Mouse (Mus musculus) CD4-positive, CD25-positive, alpha-beta regulatory T cell, adult 2 months (primary cell): ENCODE measurements around the gene Tbc1d24.

Experiments
- DNase-seq: peaks from one replicate; pipeline ENCODE4 v3.0.0-alpha.2; 2012; ENCODE audit warnings: low read depth, low spot score

Tbc1d24 gene

GRCm38 (mm10) chr17:24190934-24191333 is 14.4 kb downstream of the Tbc1d24 start:
- no peak for DNase-seq

DNA sequence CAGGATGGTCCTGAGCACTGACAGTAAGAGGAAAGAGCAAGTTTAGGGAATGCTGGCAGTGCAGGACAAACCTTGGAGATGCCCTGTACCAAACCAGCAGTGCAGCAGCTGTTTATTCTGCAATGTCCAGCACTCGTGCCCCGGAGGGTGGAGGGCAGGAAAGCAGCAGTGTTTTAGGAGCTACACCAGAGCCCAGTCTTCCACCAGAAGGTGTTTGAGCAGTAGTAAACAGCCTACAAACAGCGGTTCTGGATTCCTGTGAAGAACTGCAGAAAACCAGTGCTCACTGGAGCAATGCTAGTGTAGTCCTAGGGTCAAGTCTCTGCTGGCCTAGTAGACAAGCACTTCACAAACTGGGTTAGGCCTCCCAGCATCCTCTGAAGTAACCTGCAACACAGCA is 31.1 kb downstream of the Tbc1d24 start:
- DNase-seq = no peak

DNA sequence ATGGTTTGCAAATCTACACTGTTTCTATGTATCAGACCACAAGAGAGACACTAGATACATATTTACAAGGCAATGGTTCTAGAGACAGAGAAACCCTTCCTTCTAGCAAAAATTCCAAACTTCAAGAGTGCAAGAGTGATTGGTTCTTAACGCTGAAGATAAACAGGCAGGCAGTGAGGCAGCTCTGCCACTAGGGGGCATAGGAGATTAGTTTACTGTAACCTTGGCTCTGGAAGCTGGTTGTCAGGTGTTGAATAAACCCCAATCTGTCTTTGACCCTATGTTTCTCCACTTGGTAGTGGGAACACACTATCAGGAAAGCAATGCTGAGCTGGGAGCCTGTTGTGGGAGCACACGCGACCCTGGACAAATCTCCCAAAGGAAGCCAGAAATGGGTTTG is 31.9 kb downstream of the Tbc1d24 start:
- DNase-seq = peak; percentile 85

GRCm38 (mm10) chr17:24171738-24172137 is 33.6 kb downstream of the Tbc1d24 start:
- no peak for DNase-seq

DNA sequence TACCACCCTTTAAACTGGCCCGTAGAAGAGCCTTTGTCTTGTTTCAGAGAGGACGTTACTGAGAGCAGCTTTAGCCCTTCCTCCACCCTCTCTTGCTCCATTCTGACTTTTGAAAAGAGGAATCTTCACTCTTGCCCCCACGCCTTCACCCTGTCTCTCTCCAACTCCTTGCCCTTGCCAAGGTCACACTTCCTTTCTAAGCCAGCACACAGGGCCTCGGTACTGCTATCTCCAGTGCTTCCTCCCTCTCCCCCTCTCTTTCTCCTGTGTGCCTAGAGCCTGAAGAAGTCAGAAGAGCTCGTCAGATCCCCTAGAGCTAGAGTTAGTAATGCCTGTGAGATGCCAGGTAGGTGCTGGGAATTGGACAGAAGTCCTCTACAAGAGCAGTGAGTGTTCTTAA is 34.6 kb downstream of the Tbc1d24 start:
- DNase-seq = no peak

- DNase-seq = no peak
These were observed 35.2 kb downstream of the Tbc1d24 start for GRCm38 (mm10) chr17:24170125-24170524.

GRCm38 (mm10) chr17:24169317-24170065 is 35.9 kb downstream of the Tbc1d24 start, which contains the start of gene Atp6v0c:
Gene Atp6v0c, minus strand, starts transcription at chr17:24169702.
- DNase-seq = peak; percentile 97

DNA sequence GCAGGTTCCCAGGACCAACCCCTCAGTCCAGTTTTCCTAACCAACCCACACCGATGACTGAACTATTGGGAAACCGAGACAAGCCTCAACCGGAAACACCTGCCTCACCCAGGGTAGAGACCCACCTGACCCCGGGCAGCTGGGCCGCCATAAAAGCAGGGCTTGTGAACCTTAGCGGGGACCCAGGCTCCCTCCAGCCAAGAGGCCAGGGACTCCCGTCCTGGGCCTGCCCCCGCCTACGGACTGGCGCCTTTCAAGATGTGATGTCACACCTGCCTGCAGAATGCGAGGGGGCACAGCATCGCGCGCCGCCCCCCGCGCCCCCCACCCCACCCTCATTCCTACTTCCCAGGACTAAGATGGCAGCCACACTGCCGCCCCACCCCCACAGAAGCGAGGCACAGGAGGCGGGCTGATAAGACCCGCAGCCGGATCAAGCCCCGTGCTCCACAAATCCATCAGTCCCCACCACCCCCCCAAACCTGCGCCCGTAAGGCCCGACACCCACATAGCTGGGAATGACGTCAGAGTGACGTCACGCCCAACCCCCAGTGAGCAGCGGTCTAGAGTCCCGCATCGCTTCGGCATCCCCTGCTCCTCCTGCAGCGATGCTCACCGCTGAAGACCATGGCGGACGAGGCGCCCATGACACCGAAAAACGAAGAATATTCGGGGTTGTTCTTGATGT is 36.6 kb downstream of the Tbc1d24 start:
- peak; percentile 94 for DNase-seq

DNA sequence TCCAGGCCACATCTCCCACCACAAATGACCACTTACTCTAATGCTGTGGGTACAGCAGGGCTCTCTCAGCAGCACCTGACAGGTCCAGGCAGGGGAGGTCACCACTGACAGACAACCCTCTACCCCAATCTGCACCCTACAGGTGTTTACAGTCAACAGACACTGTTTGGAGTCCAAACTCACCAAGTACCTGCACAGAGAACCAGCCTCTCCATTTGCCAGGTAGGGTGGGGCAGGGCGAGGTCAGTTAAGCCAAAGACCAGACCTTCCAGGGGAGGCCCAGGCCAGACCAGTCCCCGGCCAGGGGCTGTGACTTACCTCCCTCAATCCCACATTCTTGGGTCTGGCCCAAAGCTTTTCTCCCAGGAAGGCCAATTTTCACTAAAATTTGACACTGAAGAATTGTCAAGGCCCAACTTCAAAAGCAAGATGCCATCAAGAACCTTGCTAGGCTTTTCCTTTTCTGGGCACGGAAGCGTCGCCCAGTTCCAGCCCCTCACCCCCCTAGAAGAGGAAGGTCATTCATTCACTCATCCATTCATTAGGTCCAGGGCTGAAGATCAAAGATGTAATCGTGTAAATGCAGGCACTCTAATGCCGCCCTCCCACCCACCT is 37.4 kb downstream of the Tbc1d24 start:
- DNase-seq = no peak

DNA sequence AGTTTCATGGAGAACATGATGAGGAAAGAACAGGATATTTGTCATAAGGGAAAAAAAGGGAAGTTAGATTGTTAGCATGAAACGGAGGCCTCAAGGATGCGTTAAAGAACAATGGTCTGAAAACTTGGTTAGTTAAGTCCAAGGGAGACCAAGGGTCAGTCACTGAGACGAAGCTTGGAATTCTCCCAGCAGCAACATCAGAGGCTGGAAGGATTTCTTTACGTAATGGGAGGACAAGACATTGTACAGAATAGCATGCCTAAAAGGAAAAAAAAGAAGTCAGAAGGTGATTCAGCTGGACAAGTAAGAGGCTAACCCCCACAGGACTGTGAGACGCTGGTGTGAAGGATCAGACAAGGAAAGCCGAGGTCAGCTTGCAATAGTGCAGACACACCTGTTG is 38.2 kb downstream of the Tbc1d24 start:
- DNase-seq = no peak

- no peak for DNase-seq
These were observed 40.6 kb downstream of the Tbc1d24 start for GRCm38 (mm10) chr17:24164566-24165259.

DNA sequence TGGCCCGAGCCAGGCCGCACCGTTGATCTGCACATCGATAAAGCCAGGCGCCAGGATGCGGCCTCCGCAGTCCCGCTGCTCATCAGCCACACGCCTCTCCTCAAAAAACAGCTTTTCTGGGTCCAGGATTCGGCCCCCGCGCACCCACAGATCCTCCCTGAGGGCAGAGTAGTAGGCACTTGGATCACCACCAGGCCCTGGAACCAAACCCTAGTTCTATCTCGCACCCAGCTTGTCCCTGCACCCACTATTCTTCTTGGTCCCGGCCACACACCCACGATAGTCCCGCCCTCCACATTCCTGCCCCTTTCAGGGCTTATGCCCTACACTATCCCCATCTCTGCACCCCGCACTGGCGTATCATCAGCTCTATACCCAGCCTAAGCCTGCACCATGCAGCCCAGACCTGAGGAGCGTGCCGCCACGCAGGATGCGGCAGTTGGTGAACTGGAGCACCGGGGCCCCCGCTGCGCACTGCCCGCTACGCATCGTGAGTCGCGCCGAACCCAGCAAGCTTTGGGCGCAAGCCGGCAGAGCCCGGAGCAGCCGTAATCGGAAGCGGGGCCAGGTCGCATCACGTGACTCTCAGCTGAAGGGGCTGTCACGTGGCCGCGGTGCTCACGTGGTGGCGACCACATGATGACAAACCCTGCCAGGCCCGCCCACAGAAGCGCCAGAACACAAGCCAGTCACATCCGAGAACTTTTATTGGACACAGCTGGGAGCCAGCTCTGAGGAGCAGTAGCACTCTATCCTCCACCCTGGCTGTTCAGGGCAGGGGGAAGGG is 42.0 kb downstream of the Tbc1d24 start, which contains the start of gene Amdhd2:
Amdhd2 (minus strand) TSS at position 591 of the 787 bp plus-strand sequence.
- peak; percentile 98 for DNase-seq

DNA sequence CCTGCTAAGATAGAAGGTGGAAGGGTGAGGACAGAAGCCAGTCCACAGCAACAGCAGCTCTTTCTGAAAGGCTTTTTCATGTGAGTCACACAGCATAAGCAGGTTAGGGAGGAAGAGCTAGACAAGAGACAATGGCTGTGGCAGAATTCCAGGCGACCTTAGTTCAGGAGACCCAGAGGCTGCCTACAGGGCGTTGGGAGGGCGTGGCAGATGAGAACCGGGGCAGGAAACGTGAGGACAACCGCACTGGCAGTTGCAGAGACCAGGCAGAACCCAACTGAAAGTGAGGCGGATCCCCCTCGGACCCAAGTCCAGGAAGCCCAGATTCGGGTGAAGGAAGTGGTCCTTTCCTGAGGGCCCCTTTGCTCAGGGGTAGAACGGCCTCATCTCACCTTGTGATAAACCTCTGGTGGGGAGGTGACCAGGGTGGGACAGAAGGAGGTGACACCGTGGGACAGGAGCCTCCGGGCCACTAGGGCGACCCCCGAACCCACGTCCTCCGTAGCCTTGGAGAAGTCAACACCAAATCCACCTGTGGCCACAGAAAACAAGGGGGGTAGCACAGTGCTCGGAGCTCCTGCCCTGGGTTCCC is 42.7 kb downstream of the Tbc1d24 start:
- DNase-seq = peak; percentile 40

DNA sequence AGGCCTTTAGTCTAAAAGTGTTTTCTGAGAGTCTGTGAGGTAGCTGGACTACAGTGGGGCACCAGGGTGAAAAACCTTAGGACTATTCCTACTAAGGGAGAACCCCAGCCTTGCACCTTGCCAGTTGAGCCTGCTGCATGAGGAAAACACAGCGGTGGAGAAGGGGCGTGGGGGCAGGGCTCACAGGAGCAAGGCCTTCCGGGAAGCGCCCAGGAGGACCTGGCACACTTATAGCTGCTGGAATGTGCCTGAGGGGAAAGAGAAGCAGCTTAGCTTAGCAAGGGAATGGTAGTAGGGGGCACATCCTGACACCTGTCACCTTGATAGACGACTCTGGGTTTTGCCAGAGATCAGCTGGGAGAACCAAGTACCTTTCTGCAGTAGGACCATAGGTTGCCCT is 43.9 kb downstream of the Tbc1d24 start:
- DNase-seq = no peak

DNA sequence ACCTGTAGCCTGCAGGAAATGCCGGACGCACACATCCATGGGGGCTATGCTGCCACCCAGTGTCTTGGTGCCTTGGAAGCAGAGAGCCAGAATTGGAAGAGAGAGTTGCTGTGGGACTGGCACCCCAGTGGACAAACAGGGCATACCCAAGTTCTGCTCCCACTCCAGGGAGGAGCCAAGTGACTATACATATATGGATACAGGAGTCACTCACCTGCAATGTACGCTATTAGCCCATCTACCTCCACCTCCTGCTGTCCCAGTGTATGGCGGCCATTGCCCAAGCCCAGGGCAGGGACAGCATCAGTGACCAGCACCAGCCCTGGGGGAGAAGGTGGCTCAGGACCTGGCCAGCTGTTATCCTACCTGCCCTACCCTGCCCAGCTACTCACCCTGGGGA is 47.8 kb downstream of the Tbc1d24 start:
- no peak for DNase-seq

DNA sequence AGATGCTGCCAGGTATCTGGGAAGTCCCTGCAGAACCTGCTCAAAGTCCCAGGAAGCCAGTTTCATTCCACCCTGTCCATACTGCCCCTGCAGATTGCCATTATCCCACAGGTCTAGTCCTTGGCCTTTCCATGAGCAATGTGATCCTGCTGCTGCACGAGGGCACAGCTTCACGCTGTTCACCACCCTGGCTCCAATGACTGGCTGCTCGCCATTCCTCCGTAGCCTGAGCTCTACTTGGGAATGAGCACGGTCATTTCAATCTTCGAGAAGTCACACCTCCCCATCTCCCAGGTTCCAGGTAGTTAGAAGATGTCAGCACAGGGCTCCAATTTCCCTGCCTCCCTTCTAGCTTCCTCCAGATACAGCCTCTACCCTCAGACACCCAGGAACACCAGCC is 48.2 kb downstream of the Tbc1d24 start:
- DNase-seq = no peak

GRCm38 (mm10) chr17:24156394-24156793 is 49.0 kb downstream of the Tbc1d24 start:
- DNase-seq = no peak

GRCm38 (mm10) chr17:24155742-24156141 is 49.6 kb downstream of the Tbc1d24 start:
- DNase-seq = no peak

DNA sequence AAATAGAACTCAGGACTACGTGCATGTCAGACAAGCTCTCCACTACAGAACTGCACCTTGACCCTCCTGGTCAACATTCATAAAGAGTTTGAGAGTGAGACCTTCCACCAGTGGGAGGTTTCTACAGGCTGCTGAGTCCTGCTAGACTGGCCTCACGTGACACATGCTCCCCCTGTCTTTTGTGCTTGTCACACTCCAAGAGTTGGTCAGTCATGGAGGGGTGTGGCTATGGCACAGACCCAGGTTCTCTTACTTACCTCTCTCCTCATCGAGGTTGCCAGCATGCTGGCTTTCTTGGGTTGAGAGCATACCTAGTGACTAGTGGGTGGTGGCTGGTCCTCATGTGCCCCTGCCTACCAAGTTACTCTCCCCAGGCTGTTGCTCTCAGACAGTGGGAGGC is 50.9 kb downstream of the Tbc1d24 start:
- DNase-seq = no peak

- peak; percentile 91 for DNase-seq
These were observed 53.3 kb downstream of the Tbc1d24 start for GRCm38 (mm10) chr17:24151890-24152563.
